Mouse (Mus musculus) gastrocnemius, postnatal 25 days (tissue): ENCODE measurements around the gene Adrb1. TPM values are rescaled to one million over a fixed set of nuclear protein-coding genes. Genes with fewer than 3 reads are reported as not detected.
A peak's percentile ranks its signal among the peaks of the same experiment; 100 is the strongest.

Experiments
- DNase-seq: peaks from one replicate; pipeline ENCODE4 v3.0.0; 2022
- total RNA-seq, 2 experiments: library from RNA; stranded (reverse); gene quantifications; 1 replicate in 1 of 2; 2 replicates in 1 of 2; pipeline ENCODE4 v1.2.3; 2021

Gene Adrb1
- total RNA-seq, 2 experiments from 2014 or later: 0.08 to 0.27 TPM

DNA sequence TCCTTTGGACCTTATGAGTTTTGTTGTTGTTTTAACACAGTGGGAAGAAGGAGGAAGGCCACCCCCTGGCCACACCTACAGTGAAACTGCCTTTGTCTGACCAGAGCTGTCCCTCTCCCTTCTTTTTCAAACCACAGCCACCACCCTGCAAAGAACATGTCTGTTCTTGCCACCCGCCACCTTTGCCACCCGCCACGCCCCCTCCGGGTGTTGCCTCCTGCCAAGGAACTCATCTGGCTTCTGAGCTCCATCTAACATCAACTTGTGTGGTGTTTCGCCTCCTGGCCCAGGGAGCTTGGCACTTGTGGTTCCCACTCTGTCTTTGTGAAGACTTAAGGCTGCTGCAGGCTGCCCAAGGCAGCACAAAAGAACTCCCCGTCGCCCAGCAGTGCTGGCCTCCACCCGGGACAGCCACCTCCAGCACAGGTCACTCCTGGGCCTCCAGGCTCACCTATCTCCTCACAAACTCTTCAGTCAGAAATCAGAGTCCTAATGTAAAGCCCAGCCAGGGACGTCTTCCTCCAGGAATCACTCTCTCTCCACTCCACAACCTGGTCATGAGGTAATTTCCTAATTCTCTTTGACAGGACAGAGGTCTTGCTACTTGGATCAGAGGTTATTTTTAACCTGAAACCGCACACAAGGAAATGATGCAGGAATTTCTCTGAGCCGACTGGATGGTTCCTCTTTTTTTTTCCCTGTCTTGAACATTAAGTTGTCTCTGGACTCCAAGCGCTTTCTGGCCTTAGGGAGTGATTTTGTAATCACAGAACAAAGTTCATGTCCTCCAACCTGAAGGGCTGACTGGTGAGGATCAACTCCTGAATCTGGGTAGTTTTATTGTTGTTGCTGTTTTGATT, 18.5 kb upstream of the Adrb1 start:
- no peak for DNase-seq

DNA sequence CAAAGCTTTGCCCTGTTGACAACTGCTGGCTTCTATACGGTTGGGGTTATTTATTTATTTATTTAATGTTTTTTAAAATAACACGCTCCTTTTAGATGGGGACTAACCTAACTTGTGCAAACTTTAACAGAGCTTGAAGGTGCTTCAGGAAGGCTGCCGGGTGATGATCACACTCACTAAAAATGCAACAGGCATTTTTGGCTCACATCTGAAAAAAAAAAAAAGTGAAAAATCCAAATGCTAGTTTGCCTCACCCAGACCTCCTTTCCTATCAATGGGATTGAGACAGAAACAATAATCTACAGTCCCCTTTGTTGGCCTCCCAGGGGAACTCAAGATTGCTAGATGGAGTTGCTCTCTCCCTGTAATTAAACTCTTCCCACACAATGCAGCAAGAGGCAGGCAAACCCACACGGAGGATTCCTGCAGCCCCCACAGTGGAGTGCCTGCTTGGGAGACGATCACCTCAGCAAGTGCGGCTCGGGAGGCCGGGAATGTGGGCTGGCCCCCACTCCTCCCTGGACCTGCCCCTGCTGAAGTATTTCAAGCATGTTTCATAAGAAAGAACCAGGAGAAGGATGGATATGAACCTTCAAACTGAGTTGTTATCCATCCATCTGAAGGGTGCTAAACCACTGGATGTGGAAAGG, 16.8 kb upstream of the Adrb1 start:
- DNase-seq: no peak

DNA sequence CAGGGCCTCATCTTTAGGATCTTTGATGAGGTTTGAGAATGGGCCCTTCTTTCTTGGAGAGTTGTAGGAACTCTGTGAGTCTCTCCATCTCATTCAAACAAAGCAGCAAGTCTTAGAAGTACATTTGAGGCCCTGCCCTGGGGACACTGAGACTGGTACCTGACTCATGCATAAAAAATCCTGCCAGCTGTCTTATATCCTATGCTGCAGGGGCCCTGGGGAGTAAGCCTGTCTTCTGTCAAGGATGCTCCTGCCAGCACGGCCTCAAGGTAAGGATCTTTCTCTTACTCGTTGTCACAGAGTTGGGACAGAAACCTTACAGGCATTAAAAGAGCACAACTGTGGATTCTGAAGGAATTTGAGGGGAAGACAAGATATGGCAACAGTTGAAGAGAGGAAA, 13.2 kb upstream of the Adrb1 start:
- no peak for DNase-seq

DNA sequence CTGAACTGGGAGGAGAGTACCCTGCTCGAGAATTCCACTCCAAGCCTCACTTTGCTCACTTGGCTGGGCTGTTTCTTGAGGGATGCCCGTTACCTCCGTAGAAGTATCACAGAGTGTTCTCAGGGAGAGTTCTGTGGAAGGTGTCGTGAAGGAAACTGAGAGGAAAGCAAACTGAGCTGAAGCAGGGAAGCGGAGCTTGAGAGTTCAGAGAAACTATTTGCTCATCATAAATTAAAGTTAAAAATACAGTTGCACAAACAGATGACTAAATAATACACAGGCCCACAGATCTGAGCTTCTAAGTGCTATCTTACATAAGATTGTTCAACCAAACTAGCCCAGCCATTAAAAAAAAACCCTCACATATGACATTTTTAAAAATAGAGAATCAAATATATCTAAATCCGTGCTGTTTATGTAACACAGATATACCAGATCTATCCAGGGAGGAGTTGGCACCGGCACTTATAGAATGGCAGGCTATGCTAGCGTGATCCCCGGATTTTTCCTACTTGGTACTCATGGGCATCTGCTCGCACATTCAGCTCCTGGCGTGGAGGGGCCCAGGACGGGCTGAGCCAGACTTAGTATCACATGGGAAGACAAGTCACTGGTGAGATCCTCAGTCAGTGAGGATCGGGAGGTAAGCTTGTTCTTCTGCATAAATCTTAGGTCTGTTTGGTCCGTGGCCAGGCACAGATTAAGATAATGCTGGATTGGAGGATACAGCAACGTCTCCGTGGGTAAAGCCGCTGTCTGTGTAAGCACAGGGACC, 11.7 kb upstream of the Adrb1 start:
- DNase-seq: no peak

DNA sequence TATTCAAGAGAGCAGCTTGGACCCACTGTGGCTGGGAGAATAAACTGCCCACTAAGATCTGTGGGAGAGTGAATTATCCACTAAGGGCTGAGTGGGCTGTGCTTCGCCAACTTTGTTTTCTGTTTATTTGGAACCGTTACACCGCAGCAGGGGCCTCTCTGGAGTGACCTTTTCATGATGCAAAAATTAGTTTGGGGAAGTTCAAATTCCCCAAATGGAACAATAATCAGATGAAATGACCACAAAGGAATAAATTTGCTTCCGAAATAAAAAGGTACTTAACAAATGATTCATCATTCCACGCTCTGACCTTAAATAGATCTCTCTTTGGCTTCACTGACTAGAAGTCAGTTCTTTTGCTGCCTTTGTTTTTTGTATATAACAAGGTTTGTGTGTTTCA, 8.4 kb upstream of the Adrb1 start:
- DNase-seq: no peak

DNA sequence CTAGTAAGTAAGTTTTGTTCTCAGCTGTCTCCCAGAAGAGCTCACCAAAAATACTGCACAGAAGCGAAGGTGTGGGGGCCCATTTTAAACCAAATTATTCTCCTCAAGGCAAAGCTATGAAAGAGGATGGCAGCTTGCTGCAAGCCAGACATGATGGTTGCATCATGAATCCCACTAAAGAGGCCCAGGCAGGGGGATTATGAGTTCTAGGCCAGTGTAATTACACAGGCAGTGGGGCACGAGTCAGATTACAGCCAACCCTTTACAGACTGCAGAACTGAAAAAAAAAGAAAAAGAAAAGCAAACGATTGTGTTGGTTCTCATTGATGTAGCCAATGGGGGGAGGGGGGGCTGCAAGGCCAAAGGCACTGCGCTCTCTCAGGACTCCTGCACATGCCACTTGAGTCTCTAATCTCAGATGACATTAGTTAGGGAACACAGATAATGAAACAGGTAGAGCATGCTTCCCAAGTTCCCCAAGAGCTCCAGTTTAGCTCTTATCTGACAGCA, 7.3 kb upstream of the Adrb1 start:
- DNase-seq: no peak

DNA sequence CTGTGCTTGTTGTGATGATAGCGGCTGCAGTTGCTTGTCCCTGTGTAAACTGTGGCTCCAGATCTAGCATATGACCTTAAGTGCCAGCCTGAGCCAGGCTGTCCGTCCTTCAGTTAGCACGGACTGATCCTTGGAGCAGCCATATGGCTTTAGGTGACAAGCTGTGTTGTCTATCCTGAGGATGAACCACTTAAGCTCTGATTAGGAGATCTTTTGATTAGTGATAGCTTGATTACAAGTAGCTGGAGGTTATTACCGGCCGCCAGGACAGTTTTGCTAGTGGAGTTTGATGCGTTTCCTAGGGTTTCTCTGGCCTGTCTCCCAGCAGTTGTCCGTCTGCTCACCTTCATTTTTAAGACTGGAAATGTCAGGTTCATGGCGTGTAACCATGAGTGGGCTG, 4.0 kb upstream of the Adrb1 start:
- DNase-seq: no peak

DNA sequence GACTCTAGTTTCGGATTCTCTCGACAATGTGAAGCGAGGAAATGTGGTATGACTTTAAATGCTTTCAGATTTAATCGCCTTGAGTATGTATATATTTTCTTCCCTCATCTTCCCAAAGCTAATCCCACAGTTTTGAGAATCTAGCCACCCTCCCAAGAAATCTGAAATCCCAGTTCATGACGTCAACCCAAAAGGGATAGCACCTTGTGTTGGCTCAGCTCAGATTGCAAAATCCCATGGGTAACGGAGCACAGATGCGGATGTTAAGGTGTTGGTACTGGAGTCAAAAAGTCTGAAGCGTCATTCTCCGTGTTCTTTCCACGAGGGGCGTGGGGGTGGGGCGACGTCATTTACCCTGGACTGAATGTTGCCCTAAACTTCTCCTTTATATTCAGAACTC, 1.1 kb upstream of the Adrb1 start:
- no peak for DNase-seq

DNA sequence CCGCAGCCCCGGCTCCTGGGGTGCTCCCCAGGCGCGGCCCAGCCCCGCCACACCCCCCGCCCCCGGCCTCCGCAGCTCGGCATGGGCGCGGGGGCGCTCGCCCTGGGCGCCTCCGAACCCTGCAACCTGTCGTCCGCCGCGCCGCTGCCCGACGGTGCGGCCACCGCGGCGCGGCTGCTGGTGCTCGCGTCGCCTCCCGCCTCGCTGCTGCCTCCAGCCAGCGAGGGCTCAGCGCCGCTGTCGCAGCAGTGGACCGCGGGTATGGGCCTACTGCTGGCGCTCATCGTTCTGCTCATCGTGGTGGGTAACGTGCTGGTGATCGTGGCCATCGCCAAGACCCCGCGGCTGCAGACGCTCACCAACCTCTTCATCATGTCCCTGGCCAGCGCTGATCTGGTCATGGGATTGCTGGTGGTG, 300 bp downstream of the Adrb1 start:
- no peak for DNase-seq

DNA sequence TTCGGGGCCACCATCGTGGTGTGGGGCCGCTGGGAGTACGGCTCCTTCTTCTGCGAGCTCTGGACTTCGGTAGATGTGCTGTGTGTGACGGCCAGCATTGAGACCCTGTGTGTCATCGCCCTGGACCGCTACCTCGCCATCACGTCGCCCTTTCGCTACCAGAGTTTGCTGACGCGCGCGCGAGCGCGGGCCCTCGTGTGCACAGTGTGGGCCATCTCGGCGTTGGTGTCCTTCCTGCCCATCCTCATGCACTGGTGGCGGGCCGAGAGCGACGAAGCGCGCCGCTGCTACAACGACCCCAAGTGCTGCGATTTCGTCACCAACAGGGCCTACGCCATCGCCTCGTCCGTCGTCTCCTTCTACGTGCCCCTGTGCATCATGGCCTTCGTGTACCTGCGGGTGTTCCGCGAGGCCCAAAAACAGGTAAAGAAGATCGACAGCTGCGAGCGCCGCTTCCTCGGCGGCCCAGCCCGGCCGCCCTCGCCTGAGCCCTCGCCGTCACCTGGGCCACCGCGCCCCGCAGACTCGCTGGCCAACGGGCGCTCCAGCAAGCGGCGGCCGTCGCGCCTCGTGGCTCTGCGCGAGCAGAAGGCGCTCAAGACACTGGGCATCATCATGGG, 822 bp downstream of the Adrb1 start:
- DNase-seq: no peak

DNA sequence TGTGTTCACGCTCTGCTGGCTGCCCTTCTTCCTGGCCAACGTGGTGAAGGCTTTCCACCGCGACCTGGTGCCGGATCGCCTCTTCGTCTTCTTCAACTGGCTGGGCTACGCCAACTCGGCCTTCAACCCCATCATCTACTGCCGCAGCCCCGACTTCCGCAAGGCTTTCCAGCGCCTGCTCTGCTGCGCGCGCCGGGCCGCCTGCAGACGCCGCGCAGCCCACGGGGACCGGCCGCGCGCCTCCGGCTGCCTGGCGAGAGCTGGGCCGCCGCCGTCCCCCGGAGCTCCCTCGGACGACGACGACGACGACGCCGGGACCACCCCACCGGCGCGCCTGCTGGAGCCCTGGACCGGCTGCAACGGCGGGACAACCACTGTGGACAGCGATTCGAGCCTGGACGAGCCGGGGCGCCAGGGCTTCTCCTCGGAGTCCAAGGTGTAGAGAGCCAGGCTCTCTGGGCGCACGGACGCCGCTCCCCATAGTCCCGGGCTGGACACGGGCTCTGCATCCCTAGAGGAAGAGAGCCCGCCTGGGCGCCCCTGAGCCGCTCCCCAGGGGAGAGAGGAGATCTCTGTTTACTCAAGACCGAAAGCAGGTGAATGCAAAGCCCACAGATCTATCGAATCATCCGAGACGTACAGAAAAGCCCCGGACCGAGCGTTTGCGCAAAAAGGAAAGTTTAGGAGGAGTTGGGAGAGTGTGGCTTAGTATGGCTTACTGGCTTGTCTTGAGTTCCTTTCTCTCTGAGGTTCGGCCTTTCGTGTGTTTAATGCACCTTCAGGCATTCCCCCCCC, 1.5 kb downstream of the Adrb1 start:
- peak; percentile 45 for DNase-seq

DNA sequence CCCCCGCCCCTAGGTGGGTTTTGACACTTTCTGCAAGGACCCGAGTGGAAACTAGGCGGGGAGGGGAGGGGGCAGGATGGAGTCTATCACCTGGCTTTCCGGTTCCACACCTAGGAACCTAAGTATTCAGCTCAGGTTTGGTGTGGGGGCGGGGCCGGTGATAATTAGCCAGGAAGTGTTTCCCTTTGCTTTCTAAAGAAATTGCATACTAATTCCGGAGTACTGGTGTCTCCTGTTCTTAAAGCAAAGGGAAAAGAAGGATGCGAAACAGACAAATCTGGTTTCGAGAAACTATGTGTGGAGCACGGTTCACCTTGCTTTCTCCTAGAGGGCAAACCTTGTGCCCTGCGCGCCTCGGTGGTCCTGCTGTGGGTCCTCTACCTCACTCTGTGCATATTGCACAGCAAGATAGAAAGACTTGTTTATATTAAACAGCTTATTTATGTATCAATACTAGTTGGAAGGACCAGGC, 2.2 kb downstream of the Adrb1 start:
- no peak for DNase-seq

DNA sequence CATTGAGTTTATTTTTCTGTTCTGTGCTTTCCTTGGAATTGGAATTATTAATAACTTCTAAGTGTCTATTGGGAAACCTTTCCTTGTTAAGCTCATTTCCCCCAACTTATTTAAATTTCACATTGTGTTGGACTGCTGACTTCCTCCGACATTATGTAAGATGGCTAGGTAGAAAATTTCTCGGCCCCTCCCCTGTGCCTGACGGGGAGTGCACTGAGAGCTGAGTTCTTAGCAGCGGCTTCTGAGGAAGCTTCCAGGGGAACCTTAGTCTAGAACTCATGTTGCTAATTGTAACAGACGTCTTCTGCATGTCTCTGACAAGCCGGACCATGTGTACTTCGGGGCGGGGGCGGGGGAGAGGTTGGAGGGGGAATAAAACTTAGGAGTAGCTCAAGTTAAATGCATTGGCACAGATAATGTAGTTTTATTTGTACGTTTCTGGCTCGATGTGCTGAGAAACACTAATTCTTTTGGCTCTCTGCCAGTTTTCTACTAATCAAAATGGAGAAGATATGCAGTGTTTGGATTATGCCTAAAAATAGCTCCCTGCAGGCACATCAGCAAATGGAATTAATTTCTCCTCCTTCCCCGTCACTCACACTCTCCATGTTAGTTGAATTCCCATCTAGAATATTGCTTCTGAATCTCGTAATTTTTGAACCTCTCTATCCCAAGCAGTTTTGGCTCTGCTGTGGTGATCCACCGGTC, 5.3 kb downstream of the Adrb1 start:
- DNase-seq: no peak

DNA sequence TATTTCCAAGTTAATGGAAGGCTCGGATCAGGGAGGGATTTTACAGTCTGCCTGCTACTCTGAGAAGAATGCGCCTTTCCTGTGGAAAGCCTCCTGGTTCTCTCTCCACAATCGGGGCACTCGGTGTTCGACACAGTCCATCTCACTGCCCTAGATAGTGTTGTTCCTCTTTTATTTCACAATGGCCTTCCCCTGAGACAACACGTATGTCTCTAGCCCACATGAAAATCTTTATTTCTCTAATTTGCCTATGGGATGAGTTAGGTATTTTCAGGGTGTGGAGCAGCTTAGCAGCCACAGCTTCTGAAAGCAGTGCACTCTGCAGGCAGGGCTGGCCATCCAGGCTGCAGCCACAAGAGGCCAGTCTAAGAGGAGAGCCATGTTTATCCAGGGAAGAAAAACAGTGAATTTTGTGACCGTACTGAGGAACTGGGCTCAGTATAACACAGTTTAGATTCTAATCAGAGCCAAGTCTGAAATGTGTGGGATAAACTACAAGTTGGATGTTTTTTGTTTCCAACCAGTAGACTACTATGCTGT, 12.1 kb downstream of the Adrb1 start:
- DNase-seq: no peak

DNA sequence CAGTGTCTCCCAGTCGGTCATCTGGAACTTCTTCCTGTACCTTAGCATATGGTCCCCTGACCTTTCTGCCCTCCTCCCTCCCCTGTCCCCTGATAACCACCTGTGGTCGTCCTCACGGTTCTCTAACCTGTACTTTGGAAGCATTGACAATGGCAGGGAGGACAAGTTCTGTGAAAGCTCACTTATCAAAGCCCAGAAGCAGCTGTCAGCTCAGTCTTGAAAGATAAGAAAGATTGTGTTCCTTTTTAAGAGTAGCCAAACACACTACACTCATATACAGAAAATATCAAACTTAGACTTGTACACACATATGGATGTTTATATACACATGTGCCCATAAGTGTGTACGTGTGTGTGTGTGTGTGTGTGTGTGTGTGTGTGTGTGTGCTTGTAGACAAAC, 13.7 kb downstream of the Adrb1 start:
- no peak for DNase-seq

DNA sequence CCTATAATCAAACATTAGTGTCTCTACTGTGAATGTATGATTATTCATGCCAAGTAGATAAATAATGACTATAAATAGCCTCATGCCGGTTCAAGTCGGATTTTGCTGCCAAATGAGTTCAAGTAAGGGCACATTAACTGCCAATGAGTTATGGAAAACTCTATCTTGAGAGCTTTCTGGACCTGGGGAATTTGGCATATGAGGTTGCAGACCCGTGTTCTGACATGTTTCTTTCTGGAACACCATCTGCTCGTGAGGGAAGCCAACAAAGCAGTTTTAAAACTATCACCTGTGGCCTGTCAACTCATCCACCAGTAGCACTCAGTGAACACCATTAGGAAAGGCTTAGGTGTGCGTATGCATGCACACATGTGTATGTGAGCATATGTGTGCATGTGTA, 14.3 kb downstream of the Adrb1 start:
- DNase-seq: no peak

DNA sequence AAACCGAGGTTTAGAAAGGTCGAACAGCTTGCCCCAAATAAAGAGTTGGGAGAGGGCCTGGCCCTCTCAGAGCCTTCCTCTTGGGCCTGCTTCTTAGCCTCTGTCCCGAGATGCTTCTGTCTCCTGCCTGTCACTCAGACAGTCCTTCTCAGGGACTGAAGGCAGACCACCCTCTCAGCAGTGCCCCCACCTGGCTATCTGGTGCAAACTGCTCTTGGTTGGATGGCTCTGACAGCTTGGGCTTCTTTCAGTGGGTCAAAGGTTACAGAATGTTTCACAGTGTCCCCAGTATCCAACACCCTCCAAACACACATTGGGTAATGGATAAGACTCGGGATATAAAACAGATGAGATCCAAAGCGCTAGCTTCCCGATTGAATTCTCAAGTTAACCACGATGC, 23.1 kb downstream of the Adrb1 start:
- DNase-seq: no peak

DNA sequence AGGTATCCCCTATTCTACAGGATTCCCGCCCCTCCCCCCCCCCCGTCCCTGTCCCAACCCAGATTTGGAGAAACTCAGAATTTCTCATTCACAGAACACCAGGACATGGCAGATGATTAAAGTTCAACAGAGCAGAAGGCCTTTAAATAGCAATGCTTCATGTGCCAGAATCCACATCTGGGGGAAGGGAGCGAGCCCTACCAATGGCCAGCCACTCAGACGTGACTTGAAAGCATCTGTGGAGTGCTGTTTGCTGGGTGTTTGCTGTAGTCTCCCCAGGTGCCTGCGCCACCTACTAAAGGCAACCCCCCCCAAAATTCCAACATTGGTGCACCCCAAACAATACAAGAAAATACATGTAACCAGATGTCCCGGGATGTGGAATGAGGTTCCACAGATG, 23.5 kb downstream of the Adrb1 start:
- DNase-seq: no peak

DNA sequence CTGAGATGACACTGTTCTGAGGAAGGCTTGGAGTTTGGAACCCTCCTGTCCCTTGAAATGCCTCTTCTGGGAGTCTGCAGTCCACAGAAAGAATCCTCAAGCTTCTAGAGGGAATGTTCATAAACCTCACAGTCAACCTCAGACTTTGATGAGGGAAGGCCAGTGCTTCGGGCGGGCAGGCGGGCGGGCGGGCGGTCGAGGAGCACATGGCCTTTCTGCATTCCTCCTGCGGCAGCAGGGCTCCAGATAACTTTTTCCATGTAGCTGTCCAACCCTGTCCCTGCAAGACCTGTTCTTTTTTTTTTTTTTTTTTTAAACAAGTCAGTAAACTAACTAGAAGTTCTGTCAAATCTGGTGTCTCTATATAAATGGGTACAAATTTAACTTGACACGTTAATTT, 24.6 kb downstream of the Adrb1 start:
- DNase-seq: no peak

DNA sequence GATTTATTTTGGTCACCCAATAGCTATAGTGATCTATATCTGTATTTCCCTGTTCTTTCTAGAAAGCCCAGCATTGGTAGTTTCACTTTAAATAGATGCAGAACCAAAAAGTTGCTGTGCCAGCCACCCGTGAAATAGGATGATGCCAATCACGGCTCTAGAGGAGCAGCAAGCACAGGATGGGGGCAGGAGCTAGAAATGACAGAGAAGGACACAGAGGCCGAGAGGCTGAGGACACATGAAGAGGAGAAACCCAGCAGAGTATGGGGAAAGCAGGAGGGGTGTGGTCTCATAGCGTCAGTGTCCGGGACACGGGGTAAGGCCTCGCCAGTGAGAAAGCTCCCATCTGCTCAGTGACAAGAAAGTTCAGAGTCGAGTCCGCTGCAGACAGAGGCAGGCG, 25.9 kb downstream of the Adrb1 start:
- no peak for DNase-seq

DNA sequence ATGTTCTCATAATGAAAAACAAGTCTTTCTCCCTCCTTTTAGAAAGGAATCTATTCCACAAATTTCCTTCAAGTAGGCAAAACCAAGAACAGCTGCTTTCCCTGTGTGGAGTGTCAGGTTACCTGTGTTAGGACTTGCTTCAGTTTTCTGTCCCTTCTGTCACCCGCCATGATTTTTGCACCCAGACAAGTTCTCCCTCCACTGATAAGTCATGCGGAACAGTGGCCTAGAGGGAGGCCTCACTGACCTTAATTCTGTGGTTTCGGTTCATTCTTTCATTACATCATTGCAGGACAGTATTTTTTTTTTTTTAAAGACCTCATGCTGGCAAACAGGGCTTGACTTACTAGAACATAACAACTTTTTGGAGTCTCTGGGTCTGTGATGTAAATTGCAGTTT, 27.3 kb downstream of the Adrb1 start:
- no peak for DNase-seq
